In genomic region chr16:93605553-93605952, GRCm38 (mm10) we compare ENCODE assay signal across 8 mouse cellular contexts. TPM values are rescaled to one million over a fixed set of nuclear protein-coding genes. Genes with fewer than 3 reads are reported as not detected.
DNase-seq lines count a peak whose midpoint lies in the region; ATAC-seq and TF ChIP-seq lines count a peak whose summit lies in the region.

Gene Cbr1, plus strand, starts transcription at chr16:93605853.

- ATAC-seq in CD4-positive, CD25-positive, alpha-beta regulatory T cell, adult 4 months: no peak
- ATAC-seq in limb, embryonic 11.5 days (ENCODE audit: insufficient number of reproducible peaks, low FRiP score, low TSS enrichment, low read depth): no peak

- peak in 1 of 2 experiments; percentile 22 for DNase-seq in cerebellum, adult 2 months
- DNase-seq in cerebellum, adult 11 months: no peak
- DNase-seq in heart, postnatal 10 days: no peak
- no peak for DNase-seq in limb, embryonic 11.5 days (ENCODE audit: low spot score)
- DNase-seq in frontal cortex, postnatal 14 days (ENCODE audit: low spot score in 2 of 2): no peak

- H3K36me3 ChIP-seq in limb, embryonic 11.5 days (ENCODE audit: control insufficient read depth, insufficient read depth, low read length): no peaks in the 10 kb centered on the region
- peaks cover 8% of the 10 kb centered on the region for H3K36me3 ChIP-seq in small intestine, adult 2 months (ENCODE audit: control insufficient read depth, insufficient read depth, low read length)

- no peaks in the 10 kb centered on the region for H3K4me1 ChIP-seq in cerebellum, adult 2 months (ENCODE audit: control insufficient read depth, insufficient read depth, low read length)
- 0 out of 2 replicates have a peak, but pooled peaks cover 5% of the 10 kb centered on the region for H3K4me1 ChIP-seq in embryonic fibroblast, embryonic 13.5 days (ENCODE audit: control insufficient read depth, insufficient read depth, low read length)
- 0 out of 2 replicates have a peak, but pooled peaks cover 11% of the 10 kb centered on the region for H3K4me1 ChIP-seq in limb, embryonic 11.5 days (ENCODE audit: control insufficient read depth, insufficient read depth, low read length)
- peaks cover 8% of the 10 kb centered on the region; the same call in 1 of the 2 replicates for H3K4me1 ChIP-seq in small intestine, adult 2 months (ENCODE audit: control insufficient read depth, insufficient read depth, insufficient read length, low read length)

- TF ChIP-seq POLR2A in cerebellum, adult 2 months (IDR thresholded peaks at IDR 0.05; ENCODE audit: borderline replicate concordance, insufficient read depth, low read length): no peak
- no peak for TF ChIP-seq POLR2A in embryonic fibroblast, embryonic 13.5 days (IDR thresholded peaks at IDR 0.05; ENCODE audit: low read depth, low read length)
- no peak for TF ChIP-seq POLR2A in small intestine, adult 2 months (IDR thresholded peaks at IDR 0.05; ENCODE audit: low read depth, low read length)

- no peaks in the 10 kb centered on the region for H3K9me3 ChIP-seq in limb, embryonic 11.5 days (ENCODE audit: control insufficient read depth, low read length)

- 69% methylated on average over 4 of the region's 4 CpGs for WGBS in cerebellum, adult 2 months
- 68% methylated on average over 4 of the region's 4 CpGs for WGBS in limb, embryonic 11.5 days
- 82% methylated on average over 4 of the region's 4 CpGs for WGBS in small intestine, adult 2 months

- peak within 1 kb of the TSS; percentile 87 for H3K4me2 ChIP-seq in limb, embryonic 11.5 days (ENCODE audit: low read depth, severe bottlenecking)

- peak within 1 kb of the TSS; percentile 23; the same call in 1 of the 2 replicates for H3K27ac ChIP-seq in cerebellum, adult 2 months (ENCODE audit: insufficient read depth, low read length)
- H3K27ac ChIP-seq in embryonic fibroblast, embryonic 13.5 days (ENCODE audit: insufficient read depth, low read length): no peak within 1 kb of the TSS
- H3K27ac ChIP-seq in limb, embryonic 11.5 days (replicated peaks; ENCODE audit: low read depth, low read length): no peak within 1 kb of the TSS
- H3K27ac ChIP-seq in small intestine, adult 2 months (ENCODE audit: insufficient read depth, low read depth, low read length): no peak within 1 kb of the TSS

- no peak for TF ChIP-seq CTCF in cerebellum, adult 2 months (IDR thresholded peaks at IDR 0.05; ENCODE audit: borderline replicate concordance, insufficient read depth, low read depth, low read length)
- TF ChIP-seq CTCF in embryonic fibroblast, embryonic 13.5 days (IDR thresholded peaks at IDR 0.05; ENCODE audit: borderline replicate concordance, insufficient read depth, low read length): no peak
- TF ChIP-seq CTCF in small intestine, adult 2 months (IDR thresholded peaks at IDR 0.05; ENCODE audit: extremely low read depth, insufficient read length, insufficient replicate concordance, low read depth, low read length): no peak

- no peak within 1 kb of the TSS; the same call in 1 of the 2 replicates for H3K9ac ChIP-seq in limb, embryonic 11.5 days (ENCODE audit: low read length)

- intact Hi-C loops in heart, postnatal 10 days (cut with DNase I): no loop called here

- no peak within 1 kb of the TSS for H3K4me3 ChIP-seq in cerebellum, adult 2 months (replicated peaks; ENCODE audit: insufficient read depth, low read depth, low read length)
- H3K4me3 ChIP-seq in embryonic fibroblast, embryonic 13.5 days (ENCODE audit: insufficient read depth, low read length): no peak within 1 kb of the TSS
- H3K4me3 ChIP-seq in limb, embryonic 11.5 days (ENCODE audit: low read depth, low read length): peak within 1 kb of the TSS; percentile 55
- peak within 1 kb of the TSS; percentile 24; the same call in 1 of the 2 replicates for H3K4me3 ChIP-seq in small intestine, adult 2 months (ENCODE audit: low read depth, low read length)

- H3K27me3 ChIP-seq in cerebellum, adult 2 months (ENCODE audit: control insufficient read depth, insufficient read depth, low read length): no peaks in the 10 kb centered on the region
- no peaks in the 10 kb centered on the region for H3K27me3 ChIP-seq in limb, embryonic 11.5 days (ENCODE audit: control insufficient read depth, insufficient read depth, low read length)
- no peaks in the 10 kb centered on the region for H3K27me3 ChIP-seq in small intestine, adult 2 months (ENCODE audit: control insufficient read depth, insufficient read depth, low read length)

RNA-seq across cellular contexts. Expression of gene Cbr1, which starts in this region (rescaled TPM):
- polyA plus RNA-seq in cerebellum, adult 2 months (2012; rRNA removed): 121 and 129 TPM in 2 replicates
- polyA plus RNA-seq in CD4-positive, CD25-positive, alpha-beta regulatory T cell, adult 4 months (2017; shearing (Covaris generic)): 10 to 100 TPM; 47.7 to 49.9 TPM
- 30.0 and 34.3 TPM in 2 replicates for polyA plus RNA-seq in embryonic fibroblast, embryonic 13.5 days (2011; ENCODE audit: insufficient read length, low read depth, missing spikeins)
- total RNA-seq in heart, postnatal 10 days (2021): 10 to 100 TPM; 29.0 to 34.0 TPM
- polyA plus RNA-seq in limb, embryonic 11.5 days (2014; fragmentation: Nextera tagmentation; extraction: Ambion mirVana): 119 and 129 TPM in 2 replicates
- 352 and 389 TPM in 2 replicates for polyA plus RNA-seq in small intestine, adult 2 months (2012; rRNA removed)

Comparison
In these comparisons a context has a peak if more than half of its experiments do, and no peak if none do; other contexts are left out.
1. H3K4me3 ChIP-seq: peak in limb, embryonic 11.5 days (single experiment) and small intestine, adult 2 months (single experiment); none in cerebellum, adult 2 months (single experiment) and embryonic fibroblast, embryonic 13.5 days (single experiment).